Mouse (Mus musculus) G1E-ER4 (cell line): ENCODE measurements around the gene Eif3f. TPM values are rescaled to one million over a fixed set of nuclear protein-coding genes. Genes with fewer than 3 reads are reported as not detected.

Source experiments
- GATA1 ChIP-seq: IDR thresholded peaks from one replicate; pipeline ENCODE4 v1.8.0; 2012; ENCODE audit warnings: low read length, inconsistent platforms
- polyA plus RNA-seq: library from polyadenylated mRNA; stranded (reverse); fragments of >175 nt; gene quantifications from 2 replicates; pipeline ENCODE4 v1.2.3, GENCODE M21; 2012

Eif3f gene
- 626 and 785 TPM in 2 replicates for polyA plus RNA-seq

- no peak for TF ChIP-seq GATA1
Measured at GRCm38 (mm10) chr7:108933794-108934731, at the start of gene Eif3f. Eif3f (plus strand) TSS chr7:108934417.

GRCm38 (mm10) chr7:108884906-108885305 lies 49.3 kb upstream of the Eif3f start, which contains the start of gene Olfr518:
Olfr518 (minus strand) TSS chr7:108885006.
- no peak for TF ChIP-seq GATA1

- TF ChIP-seq GATA1: no peak
Measured at GRCm38 (mm10) chr7:108894320-108894719, 39.9 kb upstream of the Eif3f start, which contains the start of gene Olfr519. Olfr519 (minus strand) TSS chr7:108894420.

GRCm38 (mm10) chr7:108903969-108904368 lies 30.2 kb upstream of the Eif3f start:
- no peak for TF ChIP-seq GATA1

GRCm38 (mm10) chr7:108927043-108927442 lies 7.2 kb upstream of the Eif3f start:
- no peak for TF ChIP-seq GATA1

GRCm38 (mm10) chr7:108928280-108929188 lies 5.7 kb upstream of the Eif3f start:
- TF ChIP-seq GATA1: no peak

- no peak for TF ChIP-seq GATA1
Measured at GRCm38 (mm10) chr7:108929726-108930393, 4.4 kb upstream of the Eif3f start, which contains the start of gene Nlrp10. Nlrp10 (minus strand) TSS chr7:108930178.

GRCm38 (mm10) chr7:108934836-108935235 lies 619 bp downstream of the Eif3f start:
- TF ChIP-seq GATA1: no peak

- TF ChIP-seq GATA1: no peak
Measured at GRCm38 (mm10) chr7:108935411-108935810, 1.2 kb downstream of the Eif3f start.

GRCm38 (mm10) chr7:108936591-108936990 lies 2.4 kb downstream of the Eif3f start:
- no peak for TF ChIP-seq GATA1

- no peak for TF ChIP-seq GATA1
Measured at GRCm38 (mm10) chr7:108941466-108941865, 7.2 kb downstream of the Eif3f start.

GRCm38 (mm10) chr7:108944002-108944401 lies 9.8 kb downstream of the Eif3f start:
- no peak for TF ChIP-seq GATA1

- no peak for TF ChIP-seq GATA1
Measured at GRCm38 (mm10) chr7:108948611-108949010, 14.4 kb downstream of the Eif3f start.

GRCm38 (mm10) chr7:108949301-108949700 lies 15.1 kb downstream of the Eif3f start:
- no peak for TF ChIP-seq GATA1

GRCm38 (mm10) chr7:108950312-108950761 lies 16.1 kb downstream of the Eif3f start, which contains the start of gene Tub:
Tub (plus strand) TSS chr7:108950338.
- no peak for TF ChIP-seq GATA1
